Mouse (Mus musculus) CH12.LX (cell line): ENCODE measurements at regions not wholly inside any gene's neighbourhood (a gene's known extent, or its start where the extent isn't known, plus 50 kb on each side); places are given as distances from the start of the nearest gene placed in this dataset.

Source experiments
- DNase-seq: peaks from one replicate; pipeline ENCODE4 v3.0.0-alpha.2; 2013; ENCODE audit errors: extremely low read depth
- H3K27ac ChIP-seq: 2 replicates; pipeline ENCODE4 v1.5.1; 2012; ENCODE audit warnings: low read depth, mild to moderate bottlenecking, control low read depth, moderate library complexity; ENCODE audit not compliant: insufficient read depth
- H3K27me3 ChIP-seq: replicated peaks from 2 replicates; pipeline ENCODE3; 2012; ENCODE audit warnings: inconsistent platforms
- H3K36me3 ChIP-seq, 2 experiments: replicated peaks in 1 of 2; 2 replicates each; pipeline versions ENCODE3 to v1.6.1; 2012; ENCODE audit warnings: inconsistent platforms in 1 of 2, low read length in 1 of 2, mild to moderate bottlenecking in 1 of 2, mixed read lengths in 1 of 2, moderate library complexity in 1 of 2; ENCODE audit not compliant: control insufficient read depth in 1 of 2, insufficient read depth in 1 of 2
- H3K4me1 ChIP-seq, 2 experiments: 2 replicates each; pipeline ENCODE4 v1.6.1; 2012; ENCODE audit warnings: inconsistent platforms in 1 of 2, moderate library complexity in 1 of 2; ENCODE audit not compliant: insufficient read depth in 2 of 2, control insufficient read depth in 1 of 2
- H3K4me2 ChIP-seq: 2 replicates; pipeline ENCODE4 v1.6.1; 2012; ENCODE audit warnings: low read depth, mild to moderate bottlenecking, control low read depth; ENCODE audit not compliant: poor library complexity, insufficient read depth, severe bottlenecking
- H3K4me3 ChIP-seq, 3 experiments: fragments of 150-350 bp in 1 of 3; sonication (generic) in 1 of 3; replicated peaks in 1 of 3; 2 replicates each; pipeline versions ENCODE3 to v1.5.1; 2011 to 2012; ENCODE audit warnings: low read depth in 2 of 3, low read length in 2 of 3, mild to moderate bottlenecking in 2 of 3, moderate library complexity in 2 of 3, control low read depth in 1 of 3, improper control_type of control experiment in 1 of 3, inconsistent platforms in 1 of 3, mixed read lengths in 1 of 3; ENCODE audit not compliant: poor library complexity in 1 of 3
- H3K79me2 ChIP-seq: replicated peaks from 2 replicates; pipeline ENCODE4 v1.6.1; 2012; ENCODE audit warnings: mild to moderate bottlenecking, moderate library complexity; ENCODE audit not compliant: control insufficient read depth, poor library complexity, insufficient read depth, severe bottlenecking; ENCODE audit errors: extremely low read depth
- H3K9ac ChIP-seq: 2 replicates; pipeline ENCODE4 v1.6.1; 2012; ENCODE audit warnings: low read depth, mild to moderate bottlenecking, control low read depth, moderate library complexity; ENCODE audit not compliant: insufficient read depth
- H3K9me3 ChIP-seq: replicated peaks from 2 replicates; pipeline ENCODE3; 2012; ENCODE audit warnings: low read length, inconsistent platforms, mixed read lengths
- BHLHE40 ChIP-seq: IDR thresholded peaks from 2 replicates; pipeline ENCODE4 v1.6.1; 2011; ENCODE audit warnings: mild to moderate bottlenecking, low read depth, low read length, improper control_type of control experiment
- CHD1 ChIP-seq: IDR thresholded peaks from 2 replicates; pipeline ENCODE4 v1.6.1; 2012; ENCODE audit warnings: low read depth, low read length, improper control_type of control experiment, inconsistent platforms
- ELF1 ChIP-seq: IDR thresholded peaks from 2 replicates; pipeline ENCODE4 v1.6.1; 2014; ENCODE audit warnings: low read depth, mild to moderate bottlenecking, inconsistent platforms, low read length, improper control_type of control experiment
- ETS1 ChIP-seq: conservative IDR thresholded peaks from 2 replicates; pipeline ENCODE4 v1.6.1; 2012; ENCODE audit warnings: low read depth, mild to moderate bottlenecking, inconsistent platforms, low read length, improper control_type of control experiment, moderate library complexity
- GABPA ChIP-seq: IDR thresholded peaks from 2 replicates; pipeline ENCODE4 v1.6.1; 2012; ENCODE audit warnings: low read depth, low read length, improper control_type of control experiment, inconsistent platforms; ENCODE audit not compliant: insufficient replicate concordance
- HCFC1 ChIP-seq: IDR thresholded peaks from 2 replicates; pipeline ENCODE4 v1.6.1; 2012; ENCODE audit warnings: low read depth, mild to moderate bottlenecking, inconsistent platforms, low read length, improper control_type of control experiment
- IRF4 ChIP-seq: IDR thresholded peaks from 2 replicates; pipeline ENCODE4 v1.6.1; 2014; ENCODE audit warnings: low read depth, mild to moderate bottlenecking, inconsistent platforms, low read length, improper control_type of control experiment
- JUN ChIP-seq: IDR thresholded peaks from 2 replicates; pipeline ENCODE4 v1.6.1; 2011; ENCODE audit warnings: low read depth, mild to moderate bottlenecking, low read length, improper control_type of control experiment, moderate library complexity; ENCODE audit not compliant: insufficient read depth
- KAT2A ChIP-seq: IDR thresholded peaks from 2 replicates; pipeline ENCODE4 v1.6.1; 2012; ENCODE audit warnings: low read length, improper control_type of control experiment, inconsistent platforms; ENCODE audit not compliant: insufficient replicate concordance
- MAFK ChIP-seq: IDR thresholded peaks from 2 replicates; pipeline ENCODE4 v1.6.1; 2011; ENCODE audit warnings: low read length, improper control_type of control experiment; ENCODE audit not compliant: insufficient replicate concordance
- MAZ ChIP-seq: IDR thresholded peaks from 2 replicates; pipeline ENCODE4 v1.6.1; 2012; ENCODE audit warnings: low read depth, mild to moderate bottlenecking, inconsistent platforms, low read length, improper control_type of control experiment, moderate library complexity
- MYC ChIP-seq: IDR thresholded peaks from 2 replicates; pipeline ENCODE4 v1.6.1; 2011; ENCODE audit warnings: low read depth, mild to moderate bottlenecking, improper control_type of control experiment, low read length
- NELFE ChIP-seq: IDR thresholded peaks from 2 replicates; pipeline ENCODE4 v1.6.1; 2011; ENCODE audit warnings: low read depth, low read length, improper control_type of control experiment
- RCOR1 ChIP-seq: conservative IDR thresholded peaks from 2 replicates; pipeline ENCODE4 v1.6.1; 2012; ENCODE audit warnings: low read depth, mild to moderate bottlenecking, inconsistent platforms, low read length, improper control_type of control experiment
- SIN3A ChIP-seq: IDR thresholded peaks from 2 replicates; pipeline ENCODE4 v1.6.1; 2012; ENCODE audit warnings: low read length, improper control_type of control experiment, inconsistent platforms
- TCF12 ChIP-seq: IDR thresholded peaks from 2 replicates; pipeline ENCODE4 v1.6.1; 2014; ENCODE audit warnings: low read depth, mild to moderate bottlenecking, inconsistent platforms, low read length, improper control_type of control experiment
- USF2 ChIP-seq: conservative IDR thresholded peaks from 2 replicates; pipeline ENCODE4 v1.6.1; 2011; ENCODE audit warnings: low read depth, low read length, improper control_type of control experiment
- ZC3H11A ChIP-seq: IDR thresholded peaks from 2 replicates; pipeline ENCODE4 v1.6.1; 2012; ENCODE audit warnings: low read depth, mild to moderate bottlenecking, inconsistent platforms, low read length, improper control_type of control experiment
- dilution Hi-C: fragments of 300-500 bp; cut with MboI; formaldehyde crosslinking; loops from 2 replicates; pipeline ENCODE4 v1.14.3; 2020; ENCODE audit warnings: low sequenced_read_pairs; ENCODE audit not compliant: extremely low pct_unique_long_range_greater_than_20kb, extremely low pct_ligation_motif_present
- in situ Hi-C: fragments of 300-500 bp; cut with MboI; formaldehyde crosslinking; loops from 3 replicates; pipeline ENCODE4 v1.14.3; 2019; ENCODE audit warnings: low sequenced_read_pairs, low pct_ligation_motif_present, low pct_unique_long_range_greater_than_20kb, mixed read lengths

- H3K27ac ChIP-seq, result no peak overlapping the region
- no peaks in the 10 kb centered on the region; a peak in 1 of 4 replicates for H3K4me1 ChIP-seq
- no peaks in the 10 kb centered on the region for H3K36me3 ChIP-seq
- H3K27me3 ChIP-seq, result no peaks in the 10 kb centered on the region
- H3K9ac ChIP-seq, result no peak overlapping the region
- no peak for TF ChIP-seq MAFK
- TF ChIP-seq ELF1, result no peak
- TF ChIP-seq IRF4, result no peak
- no peak for TF ChIP-seq ETS1
- no peak for TF ChIP-seq MYC
- no peak for TF ChIP-seq USF2
- TF ChIP-seq CHD1, result no peak
- TF ChIP-seq GABPA, result no peak
- no peak for TF ChIP-seq TCF12
- no peak for TF ChIP-seq RCOR1
- no peak for TF ChIP-seq NELFE
- TF ChIP-seq ZC3H11A, result no peak
- no peak overlapping the region for H3K4me3 ChIP-seq
- no peaks in the 10 kb centered on the region for H3K9me3 ChIP-seq
- no peaks in the 10 kb centered on the region for H3K79me2 ChIP-seq
- in situ Hi-C loops (no loop called here), dilution Hi-C loops (no loop called here)
- H3K4me2 ChIP-seq, result no peak overlapping the region
- DNase-seq, result no peak
Observed at GRCm38 (mm10) chr6:147391425-147392158, 84.0 kb upstream of the Ccdc91 start.

GRCm38 (mm10) chr6:147390499-147390898 is 85.1 kb upstream of the Ccdc91 start:
- DNase-seq, result no peak
- Histone ChIP-seq H3K27me3 (no peaks in the 10 kb centered on the region), H3K4me3 (no peak overlapping the region), H3K9ac (no peak overlapping the region), H3K4me1 (no peaks in the 10 kb centered on the region; a peak in 1 of 4 replicates), H3K9me3 (no peaks in the 10 kb centered on the region), H3K79me2 (no peaks in the 10 kb centered on the region), H3K27ac (no peak overlapping the region), H3K36me3 (no peaks in the 10 kb centered on the region), H3K4me2 (no peak overlapping the region)
- dilution Hi-C loops, result no loop called here
- TF ChIP-seq KAT2A, result no peak
- TF ChIP-seq JUN, result no peak
- no peak for TF ChIP-seq BHLHE40
- no peak for TF ChIP-seq HCFC1
- no peak for TF ChIP-seq MAZ
- TF ChIP-seq SIN3A, result no peak
- no peak for TF ChIP-seq NELFE
- no peak for TF ChIP-seq MYC
- no peak for TF ChIP-seq MAFK
- in situ Hi-C loops, result no loop called here
